Mouse (Mus musculus) kidney, adult 11 months (tissue): Measurements from ENCODE around the gene Lman1l.

Source experiments
- DNase-seq: peaks from one replicate; pipeline ENCODE4 v3.0.0; 2022

The Lman1l gene

DNA sequence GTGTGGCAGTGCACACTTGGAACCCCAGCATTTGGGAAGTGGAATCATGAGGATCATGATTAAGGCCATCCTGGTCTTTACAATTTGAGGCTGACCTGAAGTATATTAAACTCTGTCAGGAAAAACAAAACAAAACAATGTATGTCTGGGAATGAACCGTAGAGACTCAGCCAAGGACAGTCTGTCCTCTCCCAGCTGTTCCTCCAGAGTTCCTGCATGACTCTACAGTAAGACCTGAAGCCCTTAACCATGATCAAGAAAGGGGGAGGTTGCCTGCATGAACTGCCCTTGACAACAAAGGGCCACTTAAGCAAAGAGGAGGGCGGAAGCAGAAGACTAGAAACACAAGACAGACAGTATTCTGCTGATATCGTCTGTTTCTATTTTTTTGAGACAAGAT, 45.0 kb downstream of the Lman1l start:
- DNase-seq = no peak

GRCm38 (mm10) chr9:57574397-57574796, 46.2 kb downstream of the Lman1l start:
- no peak for DNase-seq

GRCm38 (mm10) chr9:57568500-57568899, 52.1 kb downstream of the Lman1l start:
- peak; percentile 68 for DNase-seq

GRCm38 (mm10) chr9:57566846-57567245, 53.7 kb downstream of the Lman1l start:
- peak; percentile 88 for DNase-seq

DNA sequence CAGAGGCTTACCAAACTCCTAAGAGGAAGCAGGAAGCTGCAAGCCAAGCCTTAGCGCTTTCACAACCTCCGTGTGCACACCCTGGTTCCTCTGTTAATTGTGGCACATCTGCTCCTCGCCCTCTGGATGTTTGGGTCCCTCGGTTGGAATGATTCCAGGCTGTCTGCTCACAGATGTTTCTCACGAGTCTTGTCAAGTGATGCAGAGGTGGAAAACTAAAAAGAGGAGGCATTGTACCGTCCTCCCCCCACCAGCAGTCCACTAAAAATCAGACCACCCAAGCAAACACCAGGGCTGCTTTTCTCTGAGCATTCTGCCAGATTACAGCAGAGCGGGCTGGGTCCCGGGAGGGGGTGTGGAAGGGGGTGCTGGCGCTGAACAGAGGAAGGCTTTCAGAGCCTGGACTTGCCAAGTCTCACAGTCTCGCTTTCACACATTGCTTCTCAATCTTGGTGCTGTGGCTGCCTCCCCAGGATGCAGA, 54.8 kb downstream of the Lman1l start:
- DNase-seq = peak; percentile 40

DNA sequence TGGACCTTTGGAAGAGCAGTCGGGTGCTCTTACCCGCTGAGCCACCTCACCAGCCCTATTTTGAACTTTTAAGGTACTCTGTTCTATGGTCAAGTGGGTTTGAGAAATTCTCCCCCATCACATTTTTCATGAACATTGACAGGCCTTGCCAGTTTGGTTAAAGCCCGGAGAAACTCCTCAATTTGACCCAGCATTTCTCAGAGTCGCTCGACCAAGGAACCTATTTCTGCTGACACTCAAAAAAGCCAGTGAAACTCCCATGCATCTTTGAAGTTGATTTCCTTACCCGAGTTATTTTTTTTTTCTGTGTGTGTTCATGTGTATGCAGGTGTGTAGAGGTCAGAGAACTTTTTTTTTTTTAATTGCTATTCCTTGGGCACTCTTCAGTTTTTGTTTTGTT, 56.0 kb downstream of the Lman1l start:
- DNase-seq = peak; percentile 80

DNA sequence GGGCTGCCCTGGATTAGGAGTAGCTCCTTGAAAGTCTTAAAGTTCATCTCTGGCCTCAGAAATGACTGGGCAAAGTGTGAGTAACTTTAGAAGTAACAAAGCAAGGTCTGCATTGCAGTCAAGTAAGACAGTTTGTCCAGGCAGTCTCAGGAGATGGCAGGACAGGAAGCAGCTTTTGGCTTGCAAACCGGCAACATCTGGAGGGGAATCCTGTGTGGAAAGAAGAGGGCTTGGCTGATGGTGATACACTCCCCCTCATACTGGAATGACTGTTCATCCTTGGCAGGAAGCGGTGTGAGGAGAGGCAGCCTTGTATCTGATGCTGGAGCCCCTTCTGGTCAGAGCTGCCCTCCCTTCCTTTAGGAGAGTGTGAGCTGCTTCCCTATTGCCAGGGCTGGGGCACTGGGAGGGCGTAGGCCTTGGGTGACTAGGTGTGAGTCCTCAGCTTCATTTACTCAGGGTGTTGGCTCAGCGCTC, 57.6 kb downstream of the Lman1l start:
- DNase-seq = peak; percentile 67

GRCm38 (mm10) chr9:57561711-57562099, 58.9 kb downstream of the Lman1l start:
- DNase-seq = peak; percentile 75

- peak; percentile 95 for DNase-seq
Observed at GRCm38 (mm10) chr9:57560861-57561710, 59.5 kb downstream of the Lman1l start, which contains the start of gene Scamp2. Scamp2 (plus strand) TSS chr9:57560943.

- no peak for DNase-seq
Observed at GRCm38 (mm10) chr9:57560263-57560662, 60.3 kb downstream of the Lman1l start.

DNA sequence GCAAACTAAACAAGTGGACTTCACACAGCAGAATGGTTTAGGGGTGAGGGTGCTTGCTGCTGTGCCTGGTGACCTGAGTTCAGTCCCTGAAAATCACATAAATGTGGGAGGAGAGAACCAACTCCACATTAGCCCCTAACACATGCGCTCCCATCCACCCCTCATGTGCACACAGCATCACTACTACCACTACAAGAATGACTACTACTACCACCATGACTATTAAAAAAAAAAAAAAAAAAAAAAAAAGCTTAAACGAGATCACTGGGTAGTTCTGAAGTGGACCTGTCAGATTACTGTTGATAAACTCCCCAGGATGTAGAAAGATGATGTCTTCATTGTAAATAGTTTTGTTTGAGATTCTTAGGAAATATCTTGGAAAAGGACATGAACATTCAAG, 61.0 kb downstream of the Lman1l start:
- no peak for DNase-seq

DNA sequence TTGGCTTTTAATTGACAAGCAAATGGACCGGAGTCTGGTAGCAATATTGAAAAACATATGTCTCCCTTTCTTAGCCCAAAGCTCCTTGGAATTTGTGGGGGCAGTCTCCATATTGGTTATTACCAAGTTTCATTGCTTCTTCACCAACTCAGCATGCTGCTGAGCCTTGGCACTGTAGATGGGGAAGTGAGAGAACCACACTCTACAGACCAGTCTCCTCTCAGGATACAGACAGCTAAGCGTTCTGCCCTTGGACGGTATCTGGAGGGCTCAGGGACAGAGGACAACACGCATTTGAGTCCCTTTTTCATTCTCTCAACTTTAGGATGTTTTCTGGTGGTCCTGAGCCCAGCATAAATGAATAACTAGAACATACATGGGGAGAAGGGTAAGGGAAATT, 61.9 kb downstream of the Lman1l start:
- DNase-seq = no peak

DNA sequence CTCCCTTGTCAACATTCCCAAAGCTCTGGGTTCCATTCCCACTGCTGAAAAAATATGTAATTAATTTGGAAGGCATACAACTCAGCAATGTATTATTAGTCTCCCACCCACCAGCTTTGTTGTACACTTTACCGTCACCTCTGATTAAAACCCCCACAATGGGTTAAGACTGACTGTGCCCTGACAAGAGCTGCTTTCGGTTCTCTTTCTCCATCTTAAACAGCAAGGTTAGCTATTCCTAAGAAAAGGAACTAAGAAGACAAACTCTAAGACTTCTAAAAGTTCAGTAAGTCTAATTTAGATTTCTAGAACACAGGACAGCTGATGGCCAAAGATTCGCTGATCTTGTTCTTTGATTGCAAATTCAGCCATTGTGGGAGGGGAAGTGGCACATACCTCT, 63.4 kb downstream of the Lman1l start:
- no peak for DNase-seq
